18 mouse cellular contexts compared by ENCODE assay signal in the genomic region with DNA sequence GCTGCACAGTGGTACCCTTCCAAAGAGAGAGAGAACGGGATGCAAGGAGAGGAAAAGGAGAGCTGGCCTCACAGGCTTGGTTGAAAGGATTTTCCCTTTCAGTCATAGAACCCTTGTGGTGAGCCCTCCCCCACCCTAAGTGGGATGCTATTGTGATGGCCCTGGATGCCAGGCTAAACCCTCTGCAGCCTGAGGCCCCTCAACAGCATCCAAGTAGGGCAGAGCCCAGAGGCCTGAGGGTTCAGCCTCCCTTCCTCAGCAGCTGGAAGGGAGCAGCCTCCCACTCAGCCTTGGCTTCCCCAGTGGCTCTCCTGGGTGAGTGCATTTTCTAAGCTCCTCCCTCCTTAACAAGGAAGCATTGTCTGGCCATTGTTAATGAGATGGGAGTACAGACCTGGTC.
DNase-seq lines count a peak whose midpoint lies in the region; ATAC-seq and TF ChIP-seq lines count a peak whose summit lies in the region.
"Had no signal": no experiment of that assay in that cellular context is flagged by ENCODE, and none has a peak within 500 bp of the region (broad histone marks: within the 10 kb centered on the region; RNA-seq: fewer than 3 reads in every experiment).

No protein-coding gene starts in this region.

- no peak for DNase-seq in heart, adult 9 months (ENCODE audit: low spot score in 2 of 2)
- DNase-seq in brain, embryonic 14.5 days (ENCODE audit: low read depth), result peak; percentile 37
- DNase-seq in hindbrain, postnatal 0 days (ENCODE audit: low spot score), result no peak
- DNase-seq: cerebellum, postnatal 10 days; embryo, embryonic 11 days; gastrocnemius, postnatal 14 days; kidney, adult 11 months; kidney, postnatal 10 days; layer of hippocampus, adult 9-11 months; liver, embryonic 13.5 days; thymus, postnatal 14 days had no signal

- no peak for TF ChIP-seq POLR2A in brain, embryonic 14.5 days (IDR thresholded peaks at IDR 0.05; ENCODE audit: borderline replicate concordance, extremely low read depth, insufficient read depth, insufficient read length, poor library complexity, severe bottlenecking)

- no peak overlapping the region for H3K4me3 ChIP-seq in heart, embryonic 15.5 days
- no peak overlapping the region for H3K4me3 ChIP-seq in forebrain, embryonic 12.5 days (replicated peaks)
- H3K4me3 ChIP-seq in hindbrain, postnatal 0 days (ENCODE audit: low read length), result no peak overlapping the region
- no peak overlapping the region for H3K4me3 ChIP-seq in intestine, embryonic 16.5 days (ENCODE audit: low read length)
- H3K4me3 ChIP-seq: limb, embryonic 12.5 days; liver, embryonic 13.5 days; lung, embryonic 15.5 days; myocyte had no signal

- peaks cover 47% of the 10 kb centered on the region for H3K4me1 ChIP-seq in heart, embryonic 15.5 days (replicated peaks)
- peaks cover 75% of the 10 kb centered on the region for H3K4me1 ChIP-seq in forebrain, embryonic 12.5 days
- H3K4me1 ChIP-seq in hindbrain, postnatal 0 days (ENCODE audit: insufficient read depth, low read length), result peaks cover 19% of the 10 kb centered on the region
- peaks cover 14% of the 10 kb centered on the region for H3K4me1 ChIP-seq in intestine, embryonic 16.5 days (ENCODE audit: control insufficient read depth, insufficient read depth, low read length)

- H3K9ac ChIP-seq in heart, embryonic 15.5 days, result no peak overlapping the region
- H3K9ac ChIP-seq in forebrain, embryonic 12.5 days, result no peak overlapping the region
- H3K9ac ChIP-seq in hindbrain, postnatal 0 days (replicated peaks; ENCODE audit: low read length), result no peak overlapping the region
- no peak overlapping the region for H3K9ac ChIP-seq in intestine, embryonic 16.5 days (ENCODE audit: low read depth, low read length)
- H3K9ac ChIP-seq: limb, embryonic 12.5 days; liver, embryonic 13.5 days; lung, embryonic 15.5 days had no signal

- H3K27ac ChIP-seq in heart, embryonic 15.5 days, result peak overlapping the region; percentile 17; the same call in 1 of the 2 replicates
- H3K27ac ChIP-seq in forebrain, embryonic 12.5 days, result peak overlapping the region; percentile 54; the same call in 1 of the 2 replicates
- H3K27ac ChIP-seq in hindbrain, postnatal 0 days, result 0 out of 2 replicates have a peak overlapping the region, but pooled peaks have one; percentile 11
- no peak overlapping the region for H3K27ac ChIP-seq in intestine, embryonic 16.5 days (ENCODE audit: low read length)
- H3K27ac ChIP-seq: limb, embryonic 12.5 days; liver, embryonic 13.5 days; lung, embryonic 15.5 days had no signal

- no peaks in the 10 kb centered on the region for H3K27me3 ChIP-seq in heart, embryonic 15.5 days
- H3K27me3 ChIP-seq in forebrain, embryonic 12.5 days, result no peaks in the 10 kb centered on the region
- H3K27me3 ChIP-seq in hindbrain, postnatal 0 days (ENCODE audit: insufficient read depth, low read length), result no peaks in the 10 kb centered on the region
- H3K27me3 ChIP-seq in intestine, embryonic 16.5 days (replicated peaks; ENCODE audit: control insufficient read depth, insufficient read depth, low read length), result no peaks in the 10 kb centered on the region
- H3K27me3 ChIP-seq: limb, embryonic 12.5 days; liver, embryonic 13.5 days; lung, embryonic 15.5 days had no signal

- H3K4me2 ChIP-seq in heart, embryonic 15.5 days, result no peak overlapping the region
- no peak overlapping the region for H3K4me2 ChIP-seq in forebrain, embryonic 12.5 days
- no peak overlapping the region for H3K4me2 ChIP-seq in hindbrain, postnatal 0 days (ENCODE audit: low read depth, low read length)
- no peak overlapping the region for H3K4me2 ChIP-seq in intestine, embryonic 16.5 days (ENCODE audit: low read depth, low read length)
- H3K4me2 ChIP-seq: limb, embryonic 12.5 days; liver, embryonic 13.5 days; lung, embryonic 15.5 days had no signal

- TF ChIP-seq CTCF in brain, embryonic 14.5 days (IDR thresholded peaks at IDR 0.05; ENCODE audit: borderline replicate concordance, extremely low read depth, insufficient read depth, insufficient read length), result no peak
- no peak for TF ChIP-seq CTCF in hindbrain, postnatal 0 days (IDR thresholded peaks at IDR 0.05; ENCODE audit: low read depth)

- H3K36me3 ChIP-seq in heart, embryonic 15.5 days, result peaks cover 29% of the 10 kb centered on the region
- peaks cover 88% of the 10 kb centered on the region for H3K36me3 ChIP-seq in forebrain, embryonic 12.5 days (replicated peaks)
- peaks cover 24% of the 10 kb centered on the region for H3K36me3 ChIP-seq in hindbrain, postnatal 0 days (ENCODE audit: insufficient read depth, low read length)
- H3K36me3 ChIP-seq in intestine, embryonic 16.5 days (ENCODE audit: control insufficient read depth, insufficient read depth, low read length), result peaks cover 24% of the 10 kb centered on the region

- 68% methylated on average over 1 of the region's 1 CpGs for WGBS in heart, embryonic 15.5 days
- WGBS in forebrain, embryonic 12.5 days, result 23% methylated on average over 1 of the region's 1 CpGs
- WGBS in hindbrain, postnatal 0 days, result 47% methylated on average over 1 of the region's 1 CpGs
- 79% methylated on average over 1 of the region's 1 CpGs for WGBS in intestine, embryonic 16.5 days

- H3K9me3 ChIP-seq in heart, embryonic 15.5 days (replicated peaks), result no peaks in the 10 kb centered on the region
- no peaks in the 10 kb centered on the region for H3K9me3 ChIP-seq in forebrain, embryonic 12.5 days
- no peaks in the 10 kb centered on the region for H3K9me3 ChIP-seq in hindbrain, postnatal 0 days (ENCODE audit: low read length)
- H3K9me3 ChIP-seq in intestine, embryonic 16.5 days (ENCODE audit: control insufficient read depth, low read length), result no peaks in the 10 kb centered on the region
- H3K9me3 ChIP-seq: limb, embryonic 12.5 days; liver, embryonic 13.5 days; lung, embryonic 15.5 days had no signal

- no peak for ATAC-seq in heart, embryonic 15.5 days (replicated peaks; ENCODE audit: insufficient number of reproducible peaks, insufficient read depth, low FRiP score, low read depth)
- ATAC-seq in forebrain, embryonic 12.5 days (ENCODE audit: low FRiP score), result no peak
- no peak for ATAC-seq in hindbrain, postnatal 0 days
- no peak for ATAC-seq in activated CD4-positive, CD25-positive, alpha-beta regulatory T cell, adult 4 months
- ATAC-seq in intestine, embryonic 16.5 days, result no peak
